Mouse (Mus musculus): Measurements from ENCODE around the gene Tex45.

GRCm38 (mm10) chr8:3496428-3496748 is 25.7 kb downstream of the Tex45 start:
- TF ChIP-seq CTCF (IDR thresholded peaks at IDR 0.05; ENCODE audit: low read depth, low read length) = no peak
- TF ChIP-seq POLR2A (IDR thresholded peaks at IDR 0.05; ENCODE audit: borderline replicate concordance, low read depth, low read length) = no peak
